8 mouse cellular contexts compared by ENCODE assay signal in the genomic region with DNA sequence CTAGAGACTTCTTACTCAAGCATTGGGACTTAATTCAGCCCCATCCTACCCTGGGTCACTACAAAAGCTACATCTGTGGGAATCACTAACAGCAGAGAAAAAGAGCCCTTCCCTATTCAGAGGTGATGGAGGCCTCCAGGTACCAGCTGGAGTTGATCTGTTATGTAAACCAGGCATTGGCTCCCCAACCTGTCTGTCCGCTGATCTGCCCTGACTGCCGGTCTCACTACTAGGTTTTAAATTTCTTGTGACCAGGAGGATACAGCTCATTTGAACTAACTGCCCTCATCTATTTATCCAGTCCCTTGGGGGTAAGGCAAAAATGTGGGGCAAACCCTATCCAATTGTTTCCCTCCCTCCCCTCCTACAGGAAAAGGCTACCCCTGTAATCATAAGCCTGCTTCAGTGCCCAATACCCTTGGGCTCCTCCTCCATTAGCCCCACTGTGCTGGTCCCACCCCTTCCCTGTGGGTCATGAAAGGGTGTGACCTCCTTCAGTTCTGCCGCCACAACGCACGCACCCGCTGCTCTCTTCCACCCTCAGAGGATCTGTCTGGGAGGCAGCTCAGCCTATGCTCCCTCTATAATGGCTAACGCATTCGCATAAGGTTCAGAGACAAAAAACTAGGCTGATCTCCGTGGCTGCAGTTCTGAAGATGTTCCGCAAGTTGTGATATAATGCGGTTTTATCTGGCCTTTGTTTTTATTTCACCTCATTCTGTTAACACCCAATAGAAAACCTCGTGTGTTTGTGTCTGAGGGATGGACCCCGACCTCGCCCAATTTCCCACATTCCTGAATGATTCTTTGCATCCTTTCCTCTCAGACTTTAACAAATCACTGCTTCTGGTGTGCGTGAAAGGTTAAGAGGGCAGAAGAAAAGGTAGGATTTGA. TPM values are rescaled to one million over a fixed set of nuclear protein-coding genes. Genes with fewer than 3 reads are reported as not detected.
DNase-seq lines count a peak whose midpoint lies in the region; ATAC-seq and TF ChIP-seq lines count a peak whose summit lies in the region.

No protein-coding gene starts in this region.

- peak; percentile 61 for DNase-seq in 3T3-L1 (ENCODE audit: low read depth, low spot score)
- DNase-seq in CD8-positive naive resting alpha-beta T cell, adult 2 months (ENCODE audit: low read depth in 2 of 2, low spot score in 2 of 2), result peak; percentile 76
- peak; percentile 66 to 72 for DNase-seq in cerebellum, postnatal 14 days
- peak; percentile 97 for DNase-seq in heart, adult 11 months
- peak; percentile 71 for DNase-seq in lung, postnatal 36 days
- DNase-seq in right cerebral cortex, postnatal 25 days, result peak; percentile 27
- DNase-seq in frontal cortex, postnatal 14 days (ENCODE audit: low spot score in 2 of 2), result no peak

- no peaks in the 10 kb centered on the region for H3K9me3 ChIP-seq in intestine, postnatal 0 days (ENCODE audit: control insufficient read depth)

- no peak for TF ChIP-seq CTCF in intestine, postnatal 0 days (IDR thresholded peaks at IDR 0.05; ENCODE audit: low read depth)

- H3K27ac ChIP-seq in intestine, postnatal 0 days (ENCODE audit: low read depth, low read length), result no peak overlapping the region

- peak overlapping the region; percentile 90 for H3K4me3 ChIP-seq in intestine, postnatal 0 days (ENCODE audit: low read depth, low read length)

- H3K9ac ChIP-seq in intestine, postnatal 0 days (ENCODE audit: low read depth, low read length), result peak overlapping the region; percentile 7; the same call in 1 of the 2 replicates

- no peak for ATAC-seq in intestine, postnatal 0 days

- 8% methylated on average over 15 of the region's 15 CpGs for WGBS in intestine, postnatal 0 days

- H3K4me1 ChIP-seq in intestine, postnatal 0 days (replicated peaks; ENCODE audit: control insufficient read depth, insufficient read depth, low read length), result peaks cover 9% of the 10 kb centered on the region; the same call in 1 of the 2 replicates

- peak overlapping the region; percentile 72 for H3K4me2 ChIP-seq in intestine, postnatal 0 days (replicated peaks; ENCODE audit: low read depth)

- H3K27me3 ChIP-seq in intestine, postnatal 0 days (replicated peaks; ENCODE audit: control insufficient read depth, insufficient read depth, low read length), result no peaks in the 10 kb centered on the region

- no peaks in the 10 kb centered on the region for H3K36me3 ChIP-seq in intestine, postnatal 0 days (ENCODE audit: control insufficient read depth, insufficient read depth)

RNA-seq across cellular contexts. Expression of gene Tmsb10, which starts 2.1 kb away (rescaled TPM):
- polyA plus RNA-seq in intestine, postnatal 0 days (2015; fragmentation: Nextera tagmentation; extraction: Ambion mirVana), result 3,149 and 3,323 TPM in 2 replicates

RNA-seq across cellular contexts. Expression of gene Kcmf1, which starts 56.7 kb away (rescaled TPM):
- 43.4 and 45.2 TPM in 2 replicates for polyA plus RNA-seq in intestine, postnatal 0 days (2015; fragmentation: Nextera tagmentation; extraction: Ambion mirVana)

Comparison
In these comparisons a context has a peak if more than half of its experiments do, and no peak if none do; other contexts are left out.
1. DNase-seq: peak in 3T3-L1 (single experiment), CD8-positive naive resting alpha-beta T cell, adult 2 months (2 of 2), cerebellum, postnatal 14 days (2 of 2), heart, adult 11 months (single experiment), lung, postnatal 36 days (single experiment) and right cerebral cortex, postnatal 25 days (single experiment); none in frontal cortex, postnatal 14 days (0 of 2).